Mouse (Mus musculus): ENCODE data around the gene Atp8b2. TPM values are rescaled to one million over a fixed set of nuclear protein-coding genes. Genes with fewer than 3 reads are reported as not detected.

Atp8b2 gene
- polyA plus RNA-seq, 1 experiment from 2014 or later = 7.4 TPM

DNA sequence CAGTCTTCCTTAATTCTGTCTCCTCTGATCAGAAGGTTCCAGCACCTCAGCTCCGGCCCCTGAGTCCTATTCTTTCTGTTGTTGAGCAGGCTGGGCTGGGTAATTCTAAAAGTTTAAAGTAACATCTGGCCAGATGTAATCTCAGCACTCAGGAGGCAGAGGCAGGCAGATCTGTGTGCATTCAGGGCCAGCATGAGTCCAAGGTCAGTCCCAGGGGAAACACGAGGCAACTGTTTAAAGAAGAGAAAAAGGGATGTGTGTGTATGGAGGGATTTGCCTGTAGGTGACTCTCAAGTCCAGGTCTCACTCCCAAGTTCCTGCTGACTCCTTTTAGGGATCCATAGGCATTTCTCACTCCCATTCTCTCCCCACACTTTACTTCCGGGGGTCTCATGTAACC lies 55.5 kb downstream of the Atp8b2 start:
- Histone ChIP-seq H3K27ac (ENCODE audit: low read length) (no peak overlapping the region), H3K9me3 (ENCODE audit: low read length) (no peaks in the 10 kb centered on the region), H3K36me3 (ENCODE audit: insufficient read depth, low read length) (no peaks in the 10 kb centered on the region), H3K4me2 (replicated peaks; ENCODE audit: low read depth, low read length) (no peak overlapping the region), H3K27me3 (replicated peaks; ENCODE audit: insufficient read depth, low read length) (no peaks in the 10 kb centered on the region), H3K9ac (replicated peaks; ENCODE audit: low read depth) (no peak overlapping the region), H3K4me1 (ENCODE audit: insufficient read depth, low read depth, low read length) (peaks cover 11% of the 10 kb centered on the region; the same call in 1 of the 2 replicates), H3K4me3 (ENCODE audit: low read depth, low read length) (no peak overlapping the region)
- no peak for DNase-seq (ENCODE audit: low spot score)
- no peak for ATAC-seq
- WGBS = 78% methylated on average over 3 of the region's 3 CpGs
- TF ChIP-seq EP300 (IDR thresholded peaks at IDR 0.05) (no peak), CTCF (IDR thresholded peaks at IDR 0.05) (no peak)

DNA sequence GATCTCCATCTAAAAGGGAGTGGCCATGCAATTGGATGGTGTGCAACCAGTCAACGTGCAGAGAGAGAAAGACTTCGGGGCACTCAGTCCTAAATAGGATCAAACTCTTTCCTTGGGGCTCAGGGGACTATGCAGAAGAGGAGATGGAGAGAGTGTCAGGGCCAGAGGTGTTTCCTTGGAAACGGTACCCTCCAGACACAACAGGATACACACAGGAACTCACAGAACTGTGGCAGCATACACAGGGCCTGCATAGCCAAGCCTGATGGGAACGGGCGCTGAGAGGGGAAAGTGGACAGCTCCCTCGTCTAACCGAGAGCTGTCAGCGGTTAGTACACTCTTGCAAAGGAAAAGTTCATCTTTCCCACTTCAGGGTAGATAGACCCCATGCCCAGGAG lies 63.8 kb downstream of the Atp8b2 start:
- no peak for DNase-seq (ENCODE audit: low spot score)

DNA sequence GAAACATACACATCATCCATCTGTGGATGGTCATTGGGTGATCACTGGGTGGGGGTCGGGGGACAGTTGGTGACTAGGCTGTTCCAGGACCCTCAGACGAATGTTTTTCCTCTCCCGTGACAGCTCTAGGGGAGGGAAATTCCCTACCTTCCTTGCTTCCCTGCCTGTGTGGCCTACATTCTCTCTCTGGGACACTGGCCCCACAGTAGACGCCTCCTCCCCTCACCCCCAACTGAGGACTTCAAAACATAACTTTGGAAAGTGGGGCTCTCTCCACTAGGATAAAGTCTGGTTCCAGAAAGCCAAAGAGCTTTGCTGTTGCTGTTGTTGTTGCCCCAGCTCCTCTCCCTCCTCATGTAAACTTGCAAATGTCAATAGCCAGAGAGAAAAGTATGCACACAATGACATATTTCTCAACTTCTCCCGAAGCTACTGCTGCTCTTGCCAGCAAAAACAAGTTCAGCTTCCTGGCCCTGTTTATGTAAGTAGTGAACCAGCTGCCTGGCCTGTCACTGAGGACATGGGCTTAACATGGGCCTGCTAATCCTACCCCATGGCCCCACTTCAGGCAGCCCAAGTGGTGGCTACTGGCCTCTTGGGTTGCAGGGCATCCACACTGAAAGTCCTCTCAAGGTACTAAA lies 64.3 kb downstream of the Atp8b2 start:
- Histone ChIP-seq H3K9me3 (ENCODE audit: low read length) (no peaks in the 10 kb centered on the region), H3K27ac (ENCODE audit: low read length) (peak overlapping the region; percentile 80), H3K9ac (replicated peaks; ENCODE audit: low read depth) (0 out of 2 replicates have a peak overlapping the region, but pooled peaks have one; percentile 23), H3K27me3 (replicated peaks; ENCODE audit: insufficient read depth, low read length) (no peaks in the 10 kb centered on the region), H3K4me1 (ENCODE audit: insufficient read depth, low read depth, low read length) (peaks cover 10% of the 10 kb centered on the region), H3K4me2 (replicated peaks; ENCODE audit: low read depth, low read length) (no peak overlapping the region), H3K36me3 (ENCODE audit: insufficient read depth, low read length) (no peaks in the 10 kb centered on the region), H3K4me3 (ENCODE audit: low read depth, low read length) (no peak overlapping the region)
- 58% methylated on average over 5 of the region's 5 CpGs for WGBS
- DNase-seq (ENCODE audit: low spot score) (peak; percentile 93), ATAC-seq (peak; percentile 71)
- peak; percentile 38; the same call in 1 of the 2 replicates for TF ChIP-seq EP300 (IDR thresholded peaks at IDR 0.05)
- TF ChIP-seq CTCF (IDR thresholded peaks at IDR 0.05) = no peak

More for the DNA sequence above, 63.8 kb downstream of the Atp8b2 start:
- TF ChIP-seq CTCF (IDR thresholded peaks at IDR 0.05) (no peak), EP300 (IDR thresholded peaks at IDR 0.05) (no peak)
- WGBS = 53% methylated on average over 8 of the region's 8 CpGs
- no peaks in the 10 kb centered on the region for H3K36me3 ChIP-seq (ENCODE audit: insufficient read depth, low read length)
- H3K27ac ChIP-seq (ENCODE audit: low read length) = peak overlapping the region; percentile 80
- H3K4me1 ChIP-seq (ENCODE audit: insufficient read depth, low read depth, low read length) = peaks cover 10% of the 10 kb centered on the region
- H3K4me3 ChIP-seq (ENCODE audit: low read depth, low read length) = no peak overlapping the region
- no peaks in the 10 kb centered on the region for H3K27me3 ChIP-seq (replicated peaks; ENCODE audit: insufficient read depth, low read length)
- H3K9me3 ChIP-seq (ENCODE audit: low read length) = no peaks in the 10 kb centered on the region
- no peak overlapping the region for H3K9ac ChIP-seq (replicated peaks; ENCODE audit: low read depth)
- H3K4me2 ChIP-seq (replicated peaks; ENCODE audit: low read depth, low read length) = no peak overlapping the region
- ATAC-seq = no peak

DNA sequence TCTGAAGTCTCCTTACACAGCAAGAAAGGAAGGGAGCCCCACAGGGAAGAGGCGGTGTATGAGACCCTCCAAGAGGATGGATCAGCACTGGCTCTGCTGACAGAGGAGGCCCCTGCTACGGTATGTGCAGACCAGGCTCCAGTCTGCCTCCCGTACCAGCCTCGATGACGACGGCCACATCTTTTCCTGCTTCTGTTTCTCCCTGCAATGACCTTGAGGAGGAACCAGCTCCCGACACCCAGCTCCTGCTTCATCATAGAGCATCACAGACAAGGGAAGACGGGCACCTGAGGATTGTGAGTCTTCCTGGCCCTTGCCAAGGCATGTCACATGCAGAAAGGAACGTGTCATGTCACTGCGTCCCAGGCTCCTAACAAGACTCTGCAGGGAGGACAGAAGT lies 65.3 kb downstream of the Atp8b2 start:
- Histone ChIP-seq H3K4me2 (replicated peaks; ENCODE audit: low read depth, low read length) (no peak overlapping the region), H3K36me3 (ENCODE audit: insufficient read depth, low read length) (no peaks in the 10 kb centered on the region), H3K9ac (replicated peaks; ENCODE audit: low read depth) (no peak overlapping the region), H3K27me3 (replicated peaks; ENCODE audit: insufficient read depth, low read length) (no peaks in the 10 kb centered on the region), H3K9me3 (ENCODE audit: low read length) (no peaks in the 10 kb centered on the region), H3K4me1 (ENCODE audit: insufficient read depth, low read depth, low read length) (peaks cover 10% of the 10 kb centered on the region), H3K4me3 (ENCODE audit: low read depth, low read length) (no peak overlapping the region), H3K27ac (ENCODE audit: low read length) (peak overlapping the region; percentile 80; the same call in 1 of the 2 replicates)
- 83% methylated on average over 10 of the region's 10 CpGs for WGBS
- ATAC-seq (no peak), DNase-seq (ENCODE audit: low spot score) (no peak)
- TF ChIP-seq CTCF (IDR thresholded peaks at IDR 0.05) (no peak), EP300 (IDR thresholded peaks at IDR 0.05) (no peak)

DNA sequence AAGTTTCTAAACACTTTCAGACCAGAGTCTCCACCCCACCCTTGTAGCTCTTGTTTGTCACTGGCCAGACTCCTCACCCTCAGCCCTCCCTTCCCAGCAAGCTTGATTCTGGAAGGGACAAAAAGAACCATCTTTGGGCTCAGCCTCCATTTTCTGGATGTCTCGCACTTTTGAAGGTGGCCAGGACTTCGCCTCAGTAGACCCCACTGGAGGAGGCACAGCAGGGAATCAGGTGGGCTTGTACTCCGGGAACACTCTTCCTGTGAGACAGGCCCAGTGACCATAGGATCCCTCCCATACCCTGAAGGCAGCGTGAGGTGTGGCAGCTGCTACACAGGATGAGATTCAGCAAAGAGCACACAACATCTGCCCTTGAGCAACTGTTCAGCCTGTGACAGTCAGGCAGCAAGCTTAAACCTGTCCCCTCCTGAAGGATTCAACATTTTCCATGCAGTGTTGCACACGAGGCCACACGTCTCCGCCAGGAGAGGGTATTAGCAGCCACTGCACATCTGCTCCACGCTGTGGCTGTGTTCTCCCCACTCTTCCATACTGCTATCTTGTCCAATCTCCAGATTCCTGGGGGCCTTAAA lies 66.0 kb downstream of the Atp8b2 start:
- no peak overlapping the region for H3K9ac ChIP-seq (replicated peaks; ENCODE audit: low read depth)
- no peaks in the 10 kb centered on the region for H3K36me3 ChIP-seq (ENCODE audit: insufficient read depth, low read length)
- ATAC-seq (no peak), DNase-seq (ENCODE audit: low spot score) (no peak)
- 0 out of 2 replicates have a peak overlapping the region, but pooled peaks have one; percentile 29 for H3K27ac ChIP-seq (ENCODE audit: low read length)
- TF ChIP-seq CTCF (IDR thresholded peaks at IDR 0.05) (no peak), EP300 (IDR thresholded peaks at IDR 0.05) (no peak)
- no peaks in the 10 kb centered on the region for H3K9me3 ChIP-seq (ENCODE audit: low read length)
- 82% methylated on average over 8 of the region's 8 CpGs for whole genome bisulfite sequencing
- H3K27me3 ChIP-seq (replicated peaks; ENCODE audit: insufficient read depth, low read length) = no peaks in the 10 kb centered on the region
- H3K4me2 ChIP-seq (replicated peaks; ENCODE audit: low read depth, low read length) = no peak overlapping the region
- H3K4me3 ChIP-seq (ENCODE audit: low read depth, low read length) = no peak overlapping the region
- peaks cover 10% of the 10 kb centered on the region for H3K4me1 ChIP-seq (ENCODE audit: insufficient read depth, low read depth, low read length)

DNA sequence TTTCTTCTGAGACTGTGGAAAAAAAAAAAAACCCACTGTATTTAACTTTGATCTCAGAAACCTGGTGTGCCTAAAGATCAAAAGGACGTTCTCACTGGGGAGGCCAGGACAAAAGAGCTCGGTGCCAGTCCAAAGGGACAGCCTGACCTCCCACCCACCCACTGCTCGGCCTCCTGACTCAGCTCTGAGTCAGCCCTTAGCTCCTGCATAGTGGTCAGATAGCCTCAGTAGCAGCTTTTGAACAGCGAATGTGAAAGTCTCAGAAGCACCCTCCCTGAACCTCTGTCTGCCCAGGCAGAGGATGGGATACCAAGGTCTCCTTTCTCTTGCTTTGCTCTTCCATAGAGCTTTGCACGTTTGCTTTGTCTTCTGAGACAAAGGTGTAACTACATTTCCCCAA lies 66.7 kb downstream of the Atp8b2 start:
- Histone ChIP-seq H3K4me2 (replicated peaks; ENCODE audit: low read depth, low read length) (no peak overlapping the region), H3K36me3 (ENCODE audit: insufficient read depth, low read length) (no peaks in the 10 kb centered on the region), H3K27ac (ENCODE audit: low read length) (no peak overlapping the region), H3K9me3 (ENCODE audit: low read length) (no peaks in the 10 kb centered on the region), H3K4me1 (ENCODE audit: insufficient read depth, low read depth, low read length) (peaks cover 7% of the 10 kb centered on the region), H3K27me3 (replicated peaks; ENCODE audit: insufficient read depth, low read length) (no peaks in the 10 kb centered on the region), H3K9ac (replicated peaks; ENCODE audit: low read depth) (no peak overlapping the region), H3K4me3 (ENCODE audit: low read depth, low read length) (no peak overlapping the region)
- DNase-seq (ENCODE audit: low spot score) = no peak
- ATAC-seq = no peak
- TF ChIP-seq CTCF (IDR thresholded peaks at IDR 0.05) (no peak), EP300 (IDR thresholded peaks at IDR 0.05) (no peak)
- 37% methylated on average over 5 of the region's 5 CpGs for WGBS

All from lung, postnatal 0 days (tissue).